Mouse (Mus musculus): ENCODE results near the gene Mast2. TPM values are rescaled to one million over a fixed set of nuclear protein-coding genes. Genes with fewer than 3 reads are reported as not detected.

Mast2 gene
- total RNA-seq (2022) = 100 to 1,000 TPM in 2 of 4 experiments, 10 to 100 TPM in 2; 80.6 to 106 (median 96.1) TPM

DNA sequence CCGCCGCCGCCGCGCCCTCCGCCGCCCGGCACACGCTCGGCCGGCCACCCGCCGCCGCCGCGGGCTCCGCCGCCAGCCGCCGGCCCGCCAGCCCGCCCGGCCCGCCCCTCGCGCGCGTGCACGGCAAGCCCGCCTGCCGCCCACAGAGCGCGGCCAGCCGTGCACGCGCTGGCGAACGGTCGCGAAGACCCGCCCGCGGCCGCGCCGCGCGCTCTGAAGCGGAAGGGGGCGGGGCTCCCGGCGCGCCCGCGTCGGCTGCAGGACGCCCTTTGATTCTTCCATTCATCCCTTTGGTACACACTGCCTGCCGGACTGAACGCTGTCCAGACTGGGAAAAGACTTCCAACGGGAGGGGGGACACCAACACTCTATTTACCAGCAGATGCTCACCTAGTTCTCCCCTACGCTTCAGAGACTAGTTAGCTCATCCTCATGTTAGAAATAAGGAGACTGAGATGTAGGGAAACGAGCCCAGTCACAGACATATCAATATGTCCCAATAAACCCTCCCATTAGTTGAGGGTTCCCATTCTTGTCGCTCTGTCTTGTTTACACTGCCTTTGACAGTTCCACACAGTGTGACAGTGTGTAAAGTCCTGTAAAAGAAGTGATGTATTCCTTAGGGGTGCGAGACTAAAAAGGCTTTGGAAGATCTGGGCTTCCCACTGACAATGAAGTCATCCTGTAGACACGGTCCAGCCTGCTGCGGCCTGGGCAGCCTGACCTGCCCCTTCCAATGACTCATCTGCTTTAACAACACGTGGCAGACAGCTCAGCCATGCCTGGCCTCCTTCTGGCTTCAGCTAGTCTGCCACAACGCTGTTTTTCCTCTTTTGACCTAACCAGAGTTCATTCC, at the start of gene Mast2:
Gene Mast2, minus strand, starts transcription at position 58 of the 856 bp plus-strand sequence.
- peak; percentile 32 to 64 for DNase-seq (ENCODE audit: low spot score in 2 of 2)

- DNase-seq (ENCODE audit: low spot score in 2 of 2) = peak; percentile 90 to 94
Observed at GRCm38 (mm10) chr4:116507425-116508218, 43.6 kb upstream of the Mast2 start, which contains the start of gene Ipp. Ipp (plus strand) TSS chr4:116507549.

- DNase-seq (ENCODE audit: low spot score in 2 of 2) = no peak
Observed at GRCm38 (mm10) chr4:116506886-116507424, 43.0 kb upstream of the Mast2 start.

DNA sequence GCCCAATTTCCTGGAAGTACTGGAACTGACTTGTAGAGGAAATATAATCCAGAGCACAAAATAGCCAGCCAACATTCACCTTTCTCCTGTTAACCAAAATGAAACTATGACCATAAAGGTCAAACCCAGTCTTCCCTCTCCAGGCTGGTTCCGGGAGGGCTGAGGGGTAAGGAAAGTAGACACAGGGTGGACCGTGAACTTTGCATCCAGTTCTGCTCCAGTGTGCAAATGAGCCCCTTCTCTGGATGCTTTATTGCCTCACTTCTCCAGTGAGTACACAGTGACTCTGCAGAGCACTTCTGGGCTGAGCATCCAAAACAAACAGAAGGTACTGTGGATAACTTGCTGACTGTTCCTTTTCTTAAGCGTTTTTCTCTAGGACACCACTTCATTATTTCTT, 36.0 kb upstream of the Mast2 start:
- no peak for DNase-seq (ENCODE audit: low spot score in 2 of 2)

DNA sequence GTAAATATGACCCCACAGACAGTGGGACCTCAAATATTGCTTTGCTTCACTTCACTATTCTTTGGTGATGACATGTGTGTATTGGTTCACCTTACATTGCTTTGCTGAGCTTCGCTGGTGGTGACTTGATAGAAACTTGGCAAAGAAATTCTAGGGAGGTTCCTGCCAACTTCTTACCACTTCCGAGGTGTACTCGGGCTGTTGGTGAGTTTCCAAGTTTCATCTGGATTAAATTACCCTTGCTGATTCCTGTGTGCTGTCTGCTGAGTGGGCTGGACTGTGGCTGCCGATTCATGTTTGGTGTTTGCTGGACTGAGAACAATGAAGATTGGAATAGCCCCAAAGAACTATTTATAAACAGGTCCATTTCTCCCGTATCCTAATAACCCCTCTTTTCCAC, 29.7 kb upstream of the Mast2 start:
- no peak for DNase-seq (ENCODE audit: low spot score in 2 of 2)

GRCm38 (mm10) chr4:116492460-116492859, 28.5 kb upstream of the Mast2 start:
- no peak for DNase-seq (ENCODE audit: low spot score in 2 of 2)

DNA sequence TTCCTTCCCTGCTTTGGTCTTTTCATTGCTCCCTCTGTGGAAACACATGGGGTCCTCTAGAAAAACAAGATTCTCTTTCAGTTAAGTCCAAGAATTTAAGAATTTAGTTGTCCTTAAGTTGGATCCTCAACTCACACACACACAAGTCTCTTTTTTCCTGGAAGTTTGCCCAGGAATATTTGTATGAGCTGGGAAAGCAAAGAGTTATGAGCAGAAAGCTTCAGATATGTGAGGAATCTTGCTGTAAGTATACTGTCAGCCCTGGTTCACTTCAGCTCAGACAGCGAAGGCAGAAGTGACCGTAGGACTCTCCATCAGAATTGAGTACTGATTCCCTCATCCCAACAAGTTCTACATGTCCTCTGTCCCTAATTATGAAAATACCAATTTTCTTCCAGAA, 27.9 kb upstream of the Mast2 start:
- DNase-seq (ENCODE audit: low spot score in 2 of 2) = no peak

- peak in 1 of 2 experiments; percentile 15 for DNase-seq (ENCODE audit: low spot score in 2 of 2)
Observed at GRCm38 (mm10) chr4:116491119-116491536, 27.1 kb upstream of the Mast2 start.

- no peak for DNase-seq (ENCODE audit: low spot score in 2 of 2)
Observed at GRCm38 (mm10) chr4:116483476-116483875, 19.5 kb upstream of the Mast2 start.

- DNase-seq (ENCODE audit: low spot score in 2 of 2) = no peak
Observed at GRCm38 (mm10) chr4:116481322-116481721, 17.3 kb upstream of the Mast2 start.

GRCm38 (mm10) chr4:116463231-116464125, 505 bp downstream of the Mast2 start:
- DNase-seq (ENCODE audit: low spot score in 2 of 2) = peak; percentile 6 to 11

GRCm38 (mm10) chr4:116461943-116462342, 2.0 kb downstream of the Mast2 start:
- DNase-seq (ENCODE audit: low spot score in 2 of 2) = no peak

DNA sequence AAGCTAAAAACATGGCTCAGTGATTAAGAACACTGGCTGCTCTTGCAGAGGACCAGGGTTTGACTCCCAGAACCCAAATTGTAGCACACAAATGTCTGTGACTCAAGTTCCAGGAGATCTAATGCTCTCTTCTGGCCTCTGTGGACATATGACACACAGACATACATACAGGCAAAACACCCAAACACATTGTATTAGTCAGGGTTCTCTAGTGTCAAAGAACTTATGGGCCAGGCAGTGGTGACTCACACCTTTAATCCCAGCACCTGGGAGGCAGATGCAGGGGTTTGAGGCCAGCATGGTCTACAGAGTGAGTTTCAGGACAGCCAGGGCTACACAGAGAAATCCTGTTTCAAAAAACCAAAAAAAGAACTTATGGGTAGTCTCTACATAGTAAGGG, 12.4 kb downstream of the Mast2 start:
- no peak for DNase-seq (ENCODE audit: low spot score in 2 of 2)

- DNase-seq (ENCODE audit: low spot score in 2 of 2) = no peak
Observed at GRCm38 (mm10) chr4:116449951-116450350, 14.0 kb downstream of the Mast2 start.

DNA sequence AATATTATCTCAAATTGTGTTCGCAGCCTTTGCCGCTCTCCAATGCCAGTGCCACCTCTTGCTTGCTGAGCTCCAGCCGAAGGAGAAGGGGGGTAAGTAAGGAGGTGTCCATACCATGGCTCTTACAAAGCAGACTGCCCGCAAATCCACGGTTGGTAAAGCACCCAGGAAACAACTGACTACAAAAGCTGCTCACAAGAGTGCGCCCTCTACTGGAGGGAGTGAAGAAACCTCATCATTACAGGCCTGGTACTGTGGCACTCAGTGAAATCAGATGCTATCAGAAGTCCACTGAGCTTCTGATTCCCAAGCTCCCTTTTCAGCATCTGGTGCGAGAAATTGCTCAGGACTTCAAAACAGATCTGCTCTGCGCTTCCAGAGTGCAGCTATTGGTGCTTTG, 15.3 kb downstream of the Mast2 start:
- peak in 1 of 2 experiments; percentile 26 for DNase-seq (ENCODE audit: low spot score in 2 of 2)

DNA sequence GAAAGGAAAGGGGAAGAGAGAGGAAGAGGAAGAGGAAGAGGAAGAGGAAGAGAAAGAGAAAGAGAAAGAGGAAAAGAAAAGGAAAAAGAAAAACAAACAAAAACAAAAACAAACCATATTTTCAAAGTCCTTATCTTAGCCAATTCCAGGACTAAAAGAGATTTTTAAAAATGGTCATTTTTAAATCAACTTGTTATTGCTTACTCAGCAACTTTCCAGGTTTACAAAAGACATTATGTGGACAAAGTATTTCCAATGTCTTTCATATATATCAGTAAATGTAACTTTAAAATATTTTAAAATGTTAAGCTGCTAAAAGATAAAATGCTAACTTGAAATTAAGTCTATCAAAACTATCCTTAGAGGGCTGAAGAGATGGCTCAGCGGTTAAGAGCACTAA, 24.6 kb downstream of the Mast2 start:
- DNase-seq (ENCODE audit: low spot score in 2 of 2) = no peak

- DNase-seq (ENCODE audit: low spot score in 2 of 2) = no peak
Observed at GRCm38 (mm10) chr4:116438561-116438960, 25.4 kb downstream of the Mast2 start.

GRCm38 (mm10) chr4:116435626-116436025, 28.4 kb downstream of the Mast2 start:
- DNase-seq (ENCODE audit: low spot score in 2 of 2) = no peak

GRCm38 (mm10) chr4:116422186-116422585, 41.8 kb downstream of the Mast2 start:
- DNase-seq (ENCODE audit: low spot score in 2 of 2) = no peak

GRCm38 (mm10) chr4:116421170-116421569, 42.8 kb downstream of the Mast2 start:
- no peak for DNase-seq (ENCODE audit: low spot score in 2 of 2)

GRCm38 (mm10) chr4:116412993-116413392, 51.0 kb downstream of the Mast2 start:
- DNase-seq (ENCODE audit: low spot score in 2 of 2) = no peak
